Mouse (Mus musculus) gastrocnemius, postnatal 36 days (tissue): ENCODE measurements at regions not wholly inside any gene's neighbourhood (a gene's known extent, or its start where the extent isn't known, plus 50 kb on each side); places are given as distances from the start of the nearest gene placed in this dataset.

ENCODE experiments used
- DNase-seq, 2 experiments: peaks; one replicate each; pipeline ENCODE4 v3.0.0; 2022
- intact Hi-C: fragments of 180-260 bp; cut with DNase I; formaldehyde crosslinking; loops from one replicate; pipeline ENCODE4 v1.15.1; 2025

GRCm38 (mm10) chr8:49441270-49441669, 597.5 kb upstream of the Tenm3 start:
- DNase-seq: no peak
- intact Hi-C loops: no loop called here

- DNase-seq: no peak
- intact Hi-C loops: no loop called here
Observed at GRCm38 (mm10) chr8:49396519-49396918, 552.8 kb upstream of the Tenm3 start.

- intact Hi-C loops: no loop called here
- DNase-seq: no peak
Observed at GRCm38 (mm10) chr8:49395029-49395428, 551.3 kb upstream of the Tenm3 start.

- no peak for DNase-seq
- intact Hi-C loops: no loop called here
Observed at GRCm38 (mm10) chr8:49389525-49389924, 545.8 kb upstream of the Tenm3 start.

DNA sequence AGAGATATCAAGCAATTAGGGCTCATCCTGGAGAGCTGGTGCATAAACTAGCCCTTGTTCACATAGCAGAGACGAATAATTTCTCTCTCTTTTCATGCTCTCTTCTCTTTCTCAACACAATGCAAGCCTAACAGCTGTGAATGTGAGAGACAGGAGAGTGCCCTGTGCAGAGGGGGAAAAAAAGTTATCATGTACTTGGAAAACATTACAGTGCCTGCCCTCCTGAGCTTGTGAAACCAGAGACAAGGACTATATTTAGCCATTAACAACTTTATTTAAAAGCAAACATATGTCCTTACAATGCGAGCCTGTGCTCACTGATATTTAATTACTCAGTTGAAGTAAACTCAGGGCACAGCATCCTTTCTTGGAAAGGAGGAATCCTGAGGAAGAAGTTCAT, 543.8 kb upstream of the Tenm3 start:
- intact Hi-C loops: no loop called here
- no peak for DNase-seq

DNA sequence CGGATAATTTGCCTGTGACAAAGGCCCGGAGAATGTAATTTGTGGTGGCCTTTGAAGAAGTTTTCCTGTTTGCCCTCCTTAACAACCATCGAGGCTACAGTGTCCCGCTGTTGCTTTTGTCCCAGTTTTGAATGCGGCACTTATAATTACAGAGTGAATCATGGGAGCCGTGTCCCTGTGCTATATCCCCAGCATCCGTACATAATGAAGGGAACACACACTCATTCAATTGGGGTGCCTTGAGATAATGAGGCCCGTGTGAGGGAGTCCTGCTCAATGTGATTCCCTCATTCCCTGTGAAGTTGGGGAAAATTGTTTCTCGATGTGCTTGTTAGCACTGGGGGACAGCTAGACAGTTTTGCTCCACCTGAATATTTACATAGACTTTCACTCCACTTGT, 528.9 kb upstream of the Tenm3 start:
- intact Hi-C loops: no loop called here
- DNase-seq: no peak

- no peak for DNase-seq
- intact Hi-C loops: no loop called here
Observed at GRCm38 (mm10) chr8:49362682-49363081, 518.9 kb upstream of the Tenm3 start.

- intact Hi-C loops: no loop called here
- DNase-seq: no peak
Observed at GRCm38 (mm10) chr8:49361443-49361842, 517.7 kb upstream of the Tenm3 start.

DNA sequence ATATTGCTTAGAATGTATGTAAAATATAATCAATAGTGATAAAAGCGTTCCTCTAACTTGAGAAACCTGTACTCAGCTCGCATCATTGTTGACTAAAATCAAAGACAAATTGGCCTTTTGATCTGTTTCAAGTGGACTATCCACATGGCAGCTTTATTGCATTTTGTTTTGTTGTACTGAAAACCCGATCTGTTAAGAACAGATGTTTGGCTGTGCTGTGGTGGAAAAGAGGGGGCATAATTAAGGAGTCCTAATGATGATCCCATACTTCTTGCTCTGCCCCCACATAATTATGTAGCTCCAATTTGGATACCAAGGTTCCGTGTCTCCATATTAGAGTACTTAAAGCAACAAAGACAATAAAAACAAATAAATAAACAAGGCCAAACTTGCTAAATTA, 516.4 kb upstream of the Tenm3 start:
- intact Hi-C loops: no loop called here
- no peak for DNase-seq

- DNase-seq: no peak
- intact Hi-C loops: no loop called here
Observed at GRCm38 (mm10) chr8:49359671-49360070, 515.9 kb upstream of the Tenm3 start.

DNA sequence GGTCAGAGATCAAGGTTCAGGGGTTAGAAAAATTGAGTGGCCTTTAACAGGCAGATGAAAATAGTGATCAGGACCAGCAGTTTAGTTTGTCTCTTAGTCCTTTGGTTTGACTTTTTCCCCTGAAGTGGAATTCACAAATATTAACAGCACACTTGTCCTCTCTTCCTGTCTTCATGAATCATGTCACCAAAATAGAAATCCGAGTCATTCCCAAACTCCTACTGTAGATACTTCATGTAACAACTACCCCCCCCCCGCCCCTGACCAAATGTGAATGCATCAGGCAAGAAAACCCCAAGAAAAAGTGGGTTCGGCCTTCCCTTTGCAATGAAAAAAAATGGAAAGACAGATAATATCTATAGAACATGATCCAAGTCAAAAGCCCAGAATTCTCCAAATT, 504.9 kb upstream of the Tenm3 start:
- intact Hi-C loops: no loop called here
- DNase-seq: no peak

DNA sequence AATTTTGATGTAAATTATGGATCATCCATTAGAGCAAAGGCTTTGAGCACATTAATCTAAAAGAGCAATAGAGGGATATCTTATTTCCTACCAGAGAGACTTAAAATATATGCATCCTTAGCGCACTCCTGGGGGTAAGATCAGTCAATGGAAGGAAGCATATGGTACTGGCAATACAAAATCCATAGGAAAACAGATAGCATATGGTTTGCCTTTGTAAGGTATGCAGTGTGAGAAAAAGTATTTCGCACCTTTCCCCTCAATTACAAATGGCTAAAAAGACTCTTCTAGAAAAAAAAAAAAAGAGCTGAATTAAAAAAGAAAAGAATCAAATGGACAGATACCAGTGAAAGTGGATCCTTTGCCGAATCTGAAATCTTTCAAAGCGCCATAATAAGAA, 495.0 kb upstream of the Tenm3 start:
- intact Hi-C loops: no loop called here
- no peak for DNase-seq

GRCm38 (mm10) chr8:49326980-49327379, 483.2 kb upstream of the Tenm3 start:
- intact Hi-C loops: no loop called here
- no peak for DNase-seq

DNA sequence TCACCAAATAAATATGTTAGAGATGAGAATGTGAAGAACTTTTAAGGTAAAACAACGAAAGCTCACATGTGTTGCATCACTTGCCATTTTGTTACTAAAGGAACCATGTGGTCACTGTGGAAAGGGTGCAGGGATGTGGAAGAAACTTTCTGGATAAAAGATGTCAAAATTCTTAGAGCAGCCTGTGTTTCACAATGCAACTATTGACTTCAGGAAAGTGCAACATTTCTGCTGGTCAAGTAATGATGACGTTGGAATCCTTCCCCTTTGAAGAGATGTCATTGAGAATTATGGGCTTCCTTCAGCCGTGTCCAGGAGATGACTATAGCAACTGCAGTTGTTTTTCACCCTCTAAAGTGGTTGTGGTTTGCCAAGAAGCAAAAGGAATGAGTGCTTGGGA, 477.7 kb upstream of the Tenm3 start:
- DNase-seq: no peak
- intact Hi-C loops: no loop called here

- intact Hi-C loops: no loop called here
- DNase-seq: no peak
Observed at GRCm38 (mm10) chr8:49313483-49314278, 469.9 kb upstream of the Tenm3 start.

- intact Hi-C loops: no loop called here
- DNase-seq: no peak
Observed at GRCm38 (mm10) chr8:49312816-49313215, 469.1 kb upstream of the Tenm3 start.

GRCm38 (mm10) chr8:49282401-49282800, 438.6 kb upstream of the Tenm3 start:
- intact Hi-C loops: no loop called here
- no peak for DNase-seq

DNA sequence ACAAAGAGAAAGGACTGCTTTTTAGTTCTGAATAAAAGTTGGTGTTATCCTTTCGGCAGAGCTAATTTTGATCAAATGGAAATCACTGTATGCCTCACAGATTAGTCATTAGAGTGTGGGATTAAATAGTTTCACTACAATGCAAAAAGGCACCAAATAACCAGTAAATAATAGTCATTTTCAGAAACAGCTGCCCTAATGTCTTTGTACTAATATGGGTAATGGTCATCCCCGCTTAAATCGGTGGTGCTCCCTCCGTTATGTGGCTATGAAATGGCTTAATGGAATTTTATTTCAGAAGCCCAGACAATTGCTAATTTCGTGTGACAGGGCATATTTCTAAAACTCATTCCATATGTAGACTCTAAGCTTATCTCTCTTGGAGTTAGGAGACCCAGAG, 437.5 kb upstream of the Tenm3 start:
- intact Hi-C loops: no loop called here
- DNase-seq: no peak

DNA sequence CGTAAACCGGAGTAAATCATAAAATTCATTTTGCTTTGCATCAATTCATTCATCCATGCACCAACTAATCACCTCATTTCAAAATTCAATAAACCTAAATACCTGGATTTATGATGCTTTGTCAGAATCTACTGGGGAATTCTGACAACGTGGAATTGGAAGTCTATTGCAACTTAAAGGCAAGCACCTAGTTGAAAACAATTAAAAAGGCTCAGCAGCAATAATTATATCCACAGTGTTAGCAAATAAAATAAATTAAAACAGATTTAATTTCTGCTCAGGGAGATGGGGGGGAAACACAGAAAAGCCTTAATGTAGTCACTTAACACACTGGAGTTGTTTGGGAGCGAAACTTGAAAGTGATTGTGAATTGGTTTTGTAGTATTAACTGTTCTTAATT, 430.3 kb upstream of the Tenm3 start:
- no peak for DNase-seq
- intact Hi-C loops: no loop called here

GRCm38 (mm10) chr8:49273109-49273508, 429.4 kb upstream of the Tenm3 start:
- no peak for DNase-seq
- intact Hi-C loops: no loop called here

- intact Hi-C loops: no loop called here
- DNase-seq: no peak
Observed at GRCm38 (mm10) chr8:49263416-49263815, 419.7 kb upstream of the Tenm3 start.

DNA sequence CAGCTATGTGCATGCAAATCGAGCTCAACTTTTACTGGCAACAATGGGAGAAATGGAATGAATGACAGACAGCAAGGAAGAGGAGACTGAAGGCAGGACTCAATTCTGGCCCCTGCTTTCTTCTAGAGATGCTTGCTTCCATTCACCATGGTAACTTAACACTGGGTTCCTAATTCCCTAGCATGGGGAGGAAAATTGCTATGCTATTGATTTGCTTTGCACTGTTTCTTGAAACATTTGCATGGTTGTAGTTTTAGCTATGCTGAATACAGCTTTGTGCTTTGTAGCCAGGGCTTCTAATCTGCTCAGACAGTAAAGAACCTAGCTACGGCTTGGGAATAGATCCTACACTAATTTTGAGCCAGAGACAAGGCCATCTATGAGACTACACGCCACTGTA, 419.0 kb upstream of the Tenm3 start:
- intact Hi-C loops: no loop called here
- DNase-seq: no peak

GRCm38 (mm10) chr8:49255954-49256353, 412.2 kb upstream of the Tenm3 start:
- intact Hi-C loops: no loop called here
- no peak for DNase-seq
